Mouse (Mus musculus) midbrain, embryonic 10.5 days (tissue): ENCODE data around the gene Gpr37. TPM values are rescaled to one million over a fixed set of nuclear protein-coding genes. Genes with fewer than 3 reads are reported as not detected.

Experiments
- DNase-seq: peaks from one replicate; pipeline ENCODE4 v3.0.0-alpha.2; 2017; ENCODE audit warnings: low spot score
- H3K27ac ChIP-seq: fragments of 300-500 bp; sonication (generic); replicated peaks from 2 replicates; pipeline ENCODE4 v1.5.1; 2016; ENCODE audit warnings: mild to moderate bottlenecking
- H3K27me3 ChIP-seq: fragments of 300-500 bp; sonication (generic); 2 replicates; pipeline ENCODE4 v1.6.1; 2016; ENCODE audit warnings: low read depth, mild to moderate bottlenecking; ENCODE audit not compliant: poor library complexity, severe bottlenecking
- H3K36me3 ChIP-seq: fragments of 300-500 bp; sonication (generic); 2 replicates; pipeline ENCODE4 v1.6.1; 2016; ENCODE audit warnings: mild to moderate bottlenecking, moderate library complexity
- H3K4me1 ChIP-seq: fragments of 300-500 bp; sonication (generic); 2 replicates; pipeline ENCODE4 v1.6.1; 2016
- H3K4me3 ChIP-seq: fragments of 300-500 bp; sonication (generic); 2 replicates; pipeline ENCODE4 v1.5.1; 2016; ENCODE audit warnings: mild to moderate bottlenecking, moderate library complexity
- H3K9me3 ChIP-seq: fragments of 300-500 bp; sonication (generic); replicated peaks from 2 replicates; pipeline ENCODE4 v1.6.1; 2016; ENCODE audit warnings: mild to moderate bottlenecking
- WGBS: fragments of 180-500 bp; shearing (Covaris S2); methylation state at CpG from one replicate; pipeline ENCODE4 v1.1.7; 2016; 5-methylcytosine and 5-hydroxymethylcytosine counted together
- polyA plus RNA-seq: library from polyadenylated mRNA; unstranded; fragments of >200 nt; fragmentation: Nextera tagmentation; extraction: Ambion mirVana; gene quantifications from 2 replicates; pipeline ENCODE4 v1.2.1, GENCODE M21; 2016

The Gpr37 gene
- 0.94 and 1.3 TPM in 2 replicates for polyA plus RNA-seq

GRCm38 (mm10) chr6:25690629-25691028 lies at the start of gene Gpr37:
TSS of gene Gpr37 (minus strand) at chr6:25690729.
- peaks cover 11% of the 10 kb centered on the region for H3K4me1 ChIP-seq
- no peak for DNase-seq
- 36% methylated on average over 7 of the region's 7 CpGs for WGBS
- H3K4me3 ChIP-seq, result peak within 1 kb of the TSS; percentile 71
- H3K27ac ChIP-seq, result peak within 1 kb of the TSS; percentile 84
- H3K27me3 ChIP-seq, result peaks cover 22% of the 10 kb centered on the region
- H3K9me3 ChIP-seq, result no peaks in the 10 kb centered on the region
- no peaks in the 10 kb centered on the region for H3K36me3 ChIP-seq

GRCm38 (mm10) chr6:25736533-25736932 lies 46.0 kb upstream of the Gpr37 start:
- DNase-seq, result no peak
- Histone ChIP-seq H3K4me1 (no peaks in the 10 kb centered on the region), H3K27ac (no peak overlapping the region), H3K27me3 (no peaks in the 10 kb centered on the region), H3K4me3 (no peak overlapping the region), H3K36me3 (0 out of 2 replicates have a peak, but pooled peaks cover 2% of the 10 kb centered on the region), H3K9me3 (no peaks in the 10 kb centered on the region)

- Histone ChIP-seq H3K9me3 (no peaks in the 10 kb centered on the region), H3K36me3 (no peaks in the 10 kb centered on the region), H3K27ac (no peak overlapping the region), H3K4me3 (no peak overlapping the region), H3K4me1 (no peaks in the 10 kb centered on the region), H3K27me3 (no peaks in the 10 kb centered on the region)
- no peak for DNase-seq
- WGBS, result 75% methylated on average over 1 of the region's 1 CpGs
Measured at GRCm38 (mm10) chr6:25726560-25726959, 36.0 kb upstream of the Gpr37 start.

- WGBS, result 43% methylated on average over 2 of the region's 2 CpGs
- Histone ChIP-seq H3K4me1 (no peaks in the 10 kb centered on the region), H3K27me3 (no peaks in the 10 kb centered on the region), H3K9me3 (no peaks in the 10 kb centered on the region), H3K27ac (no peak overlapping the region), H3K4me3 (no peak overlapping the region), H3K36me3 (no peaks in the 10 kb centered on the region)
- DNase-seq, result no peak
Measured at GRCm38 (mm10) chr6:25710601-25711000, 20.1 kb upstream of the Gpr37 start.

- Histone ChIP-seq H3K36me3 (no peaks in the 10 kb centered on the region), H3K27ac (no peak overlapping the region), H3K4me3 (no peak overlapping the region), H3K4me1 (no peaks in the 10 kb centered on the region), H3K27me3 (no peaks in the 10 kb centered on the region), H3K9me3 (no peaks in the 10 kb centered on the region)
- WGBS, result 61% methylated on average over 6 of the region's 6 CpGs
- DNase-seq, result peak; percentile 14
Measured at GRCm38 (mm10) chr6:25709250-25709895, 18.8 kb upstream of the Gpr37 start.

GRCm38 (mm10) chr6:25699956-25700355 lies 9.4 kb upstream of the Gpr37 start:
- H3K4me3 ChIP-seq, result no peak overlapping the region
- H3K4me1 ChIP-seq, result no peaks in the 10 kb centered on the region
- H3K27ac ChIP-seq, result no peak overlapping the region
- H3K27me3 ChIP-seq, result no peaks in the 10 kb centered on the region
- no peaks in the 10 kb centered on the region for H3K36me3 ChIP-seq
- no peaks in the 10 kb centered on the region for H3K9me3 ChIP-seq
- DNase-seq, result no peak
- 44% methylated on average over 2 of the region's 2 CpGs for WGBS

- Histone ChIP-seq H3K27me3 (peaks cover 22% of the 10 kb centered on the region), H3K4me3 (peak overlapping the region; percentile 71)
Measured at GRCm38 (mm10) chr6:25690284-25690605, 284 bp downstream of the Gpr37 start.

GRCm38 (mm10) chr6:25689520-25690283 lies 827 bp downstream of the Gpr37 start:
- Histone ChIP-seq H3K9me3 (no peaks in the 10 kb centered on the region), H3K27me3 (peaks cover 22% of the 10 kb centered on the region), H3K36me3 (no peaks in the 10 kb centered on the region), H3K4me1 (peaks cover 11% of the 10 kb centered on the region), H3K4me3 (peak overlapping the region; percentile 71), H3K27ac (peak overlapping the region; percentile 84)
- WGBS, result under 1% methylated on average over 43 of the region's 43 CpGs
- DNase-seq, result peak; percentile 66

More at GRCm38 (mm10) chr6:25690284-25690605, 284 bp downstream of the Gpr37 start:
- Histone ChIP-seq H3K9me3 (no peaks in the 10 kb centered on the region), H3K27ac (peak overlapping the region; percentile 84), H3K4me1 (peaks cover 11% of the 10 kb centered on the region), H3K36me3 (no peaks in the 10 kb centered on the region)
- peak; percentile 62 for DNase-seq
- WGBS, result 1% methylated on average over 5 of the region's 5 CpGs

- Histone ChIP-seq H3K27me3 (peaks cover 22% of the 10 kb centered on the region), H3K36me3 (no peaks in the 10 kb centered on the region), H3K9me3 (no peaks in the 10 kb centered on the region), H3K27ac (0 out of 2 replicates have a peak overlapping the region, but pooled peaks have one; percentile 38), H3K4me3 (peak overlapping the region; percentile 71), H3K4me1 (peaks cover 11% of the 10 kb centered on the region)
- WGBS, result 1% methylated on average over 25 of the region's 25 CpGs
- DNase-seq, result peak; percentile 32
Measured at GRCm38 (mm10) chr6:25688927-25689519, 1.5 kb downstream of the Gpr37 start.

- peaks cover 11% of the 10 kb centered on the region for H3K4me1 ChIP-seq
- peak; percentile 13 for DNase-seq
Measured at GRCm38 (mm10) chr6:25686760-25687200, 3.7 kb downstream of the Gpr37 start.

GRCm38 (mm10) chr6:25684391-25684790 lies 6.1 kb downstream of the Gpr37 start:
- H3K36me3 ChIP-seq, result no peaks in the 10 kb centered on the region
- no peaks in the 10 kb centered on the region for H3K9me3 ChIP-seq
- H3K4me3 ChIP-seq, result no peak overlapping the region
- DNase-seq, result no peak
- WGBS, result 94% methylated on average over 2 of the region's 2 CpGs
- H3K27ac ChIP-seq, result no peak overlapping the region
- H3K4me1 ChIP-seq, result peaks cover 11% of the 10 kb centered on the region
- H3K27me3 ChIP-seq, result peaks cover 20% of the 10 kb centered on the region

More at GRCm38 (mm10) chr6:25686760-25687200, 3.7 kb downstream of the Gpr37 start:
- H3K27ac ChIP-seq, result no peak overlapping the region
- 74% methylated on average over 3 of the region's 3 CpGs for WGBS
- H3K4me3 ChIP-seq, result no peak overlapping the region
- no peaks in the 10 kb centered on the region for H3K9me3 ChIP-seq
- no peaks in the 10 kb centered on the region for H3K36me3 ChIP-seq
- H3K27me3 ChIP-seq, result peaks cover 22% of the 10 kb centered on the region

- WGBS, result 94% methylated on average over 4 of the region's 4 CpGs
Measured at GRCm38 (mm10) chr6:25675111-25675510, 15.4 kb downstream of the Gpr37 start.

GRCm38 (mm10) chr6:25673801-25674200 lies 16.7 kb downstream of the Gpr37 start:
- no peak for DNase-seq
- 85% methylated on average over 3 of the region's 3 CpGs for WGBS
- no peak overlapping the region for H3K4me3 ChIP-seq
- no peaks in the 10 kb centered on the region for H3K4me1 ChIP-seq
- no peaks in the 10 kb centered on the region for H3K9me3 ChIP-seq
- H3K27ac ChIP-seq, result no peak overlapping the region
- no peaks in the 10 kb centered on the region for H3K27me3 ChIP-seq
- no peaks in the 10 kb centered on the region for H3K36me3 ChIP-seq

More at GRCm38 (mm10) chr6:25675111-25675510, 15.4 kb downstream of the Gpr37 start:
- Histone ChIP-seq H3K27ac (no peak overlapping the region), H3K36me3 (no peaks in the 10 kb centered on the region), H3K9me3 (no peaks in the 10 kb centered on the region), H3K27me3 (no peaks in the 10 kb centered on the region), H3K4me1 (no peaks in the 10 kb centered on the region), H3K4me3 (no peak overlapping the region)
- DNase-seq, result no peak
